Mouse (Mus musculus) E14TG2a.4 (cell line): ENCODE results near the gene Csrp1.

Experiments
- CTCF ChIP-seq: conservative IDR thresholded peaks from 2 replicates; pipeline ENCODE4 v1.5.1; 2014; ENCODE audit warnings: low read length
- NANOG ChIP-seq: IDR thresholded peaks from 2 replicates; pipeline ENCODE4 v1.6.1; 2014; ENCODE audit warnings: borderline replicate concordance, low read length, mixed read lengths
- POU5F1 ChIP-seq: IDR thresholded peaks from 2 replicates; pipeline ENCODE4 v1.6.1; 2014; ENCODE audit warnings: low read length, borderline replicate concordance

GRCm38 (mm10) chr1:135761728-135762127 is 41.9 kb downstream of the Csrp1 start:
- TF ChIP-seq CTCF (no peak), NANOG (no peak), POU5F1 (no peak)
